Mouse (Mus musculus): ENCODE results near the gene Rspo1.
"Not testable (repeated sequence)": the region's sequence is repeated elsewhere in the genome, so short reads cannot be mapped to it uniquely, and the experiment has no call there.

The Rspo1 gene

DNA sequence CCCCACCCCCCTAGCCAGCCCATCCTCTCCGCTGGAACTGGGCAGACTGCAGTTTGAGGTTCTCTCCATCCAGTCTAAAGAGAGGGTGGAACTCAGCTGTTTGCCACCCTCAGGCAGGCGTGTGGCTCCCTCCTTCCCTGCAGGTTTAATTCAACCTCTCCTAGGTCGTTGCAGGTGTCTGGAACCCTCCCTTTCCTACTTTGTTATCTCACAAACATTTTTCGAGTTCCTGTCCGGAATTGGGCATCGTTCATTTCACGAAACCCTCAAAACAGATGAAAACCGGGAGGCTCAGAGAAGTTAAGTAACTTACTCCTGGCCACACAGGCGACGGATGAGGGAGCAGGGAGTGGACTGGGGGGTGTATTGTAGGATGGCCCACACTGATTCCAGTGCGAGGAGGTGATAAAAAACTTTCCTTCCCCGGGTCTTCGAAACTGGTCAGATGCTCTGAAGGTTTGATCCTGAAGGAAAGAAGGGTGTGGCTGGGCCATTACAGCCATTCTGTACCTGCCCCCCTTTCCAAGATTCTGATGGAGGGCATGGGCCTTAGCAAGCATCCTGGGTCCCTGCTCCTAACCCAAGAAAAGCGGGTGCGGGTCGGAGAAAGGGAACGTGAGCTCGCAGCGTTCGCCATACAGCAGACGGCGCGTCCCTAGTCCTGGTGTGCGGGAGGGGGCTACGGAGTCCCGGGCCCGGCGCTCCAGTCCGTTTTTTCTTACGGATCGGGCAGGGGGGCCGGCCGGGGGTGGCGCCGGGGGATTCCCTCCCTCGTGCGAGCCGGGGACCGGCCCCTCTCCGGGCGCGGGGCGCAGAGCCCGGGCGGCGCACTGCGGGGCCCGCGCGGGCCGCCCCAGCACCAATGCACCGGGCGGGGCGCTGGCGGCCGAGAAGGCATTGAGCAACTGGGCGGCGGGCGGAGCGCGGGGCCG, at the start of gene Rspo1:
Rspo1 (plus strand) TSS at position 760 of the 932 bp plus-strand sequence.
- DNase-seq (ENCODE audit: low read depth, low spot score): no peak

- DNase-seq (ENCODE audit: low read depth, low spot score): peak; percentile 97
These were observed 49.4 kb upstream of the Rspo1 start, which contains the start of gene 9930104L06Rik for GRCm38 (mm10) chr4:124936613-124937471. 9930104L06Rik (plus strand) TSS chr4:124937048.

- not testable (repeated sequence) for DNase-seq (ENCODE audit: low read depth, low spot score)
These were observed 47.0 kb upstream of the Rspo1 start, which contains the start of gene Cdca8 for GRCm38 (mm10) chr4:124939211-124939610. Cdca8 (minus strand) TSS chr4:124939311.

GRCm38 (mm10) chr4:124943022-124943421, 43.2 kb upstream of the Rspo1 start:
- DNase-seq (ENCODE audit: low read depth, low spot score): peak; percentile 79

DNA sequence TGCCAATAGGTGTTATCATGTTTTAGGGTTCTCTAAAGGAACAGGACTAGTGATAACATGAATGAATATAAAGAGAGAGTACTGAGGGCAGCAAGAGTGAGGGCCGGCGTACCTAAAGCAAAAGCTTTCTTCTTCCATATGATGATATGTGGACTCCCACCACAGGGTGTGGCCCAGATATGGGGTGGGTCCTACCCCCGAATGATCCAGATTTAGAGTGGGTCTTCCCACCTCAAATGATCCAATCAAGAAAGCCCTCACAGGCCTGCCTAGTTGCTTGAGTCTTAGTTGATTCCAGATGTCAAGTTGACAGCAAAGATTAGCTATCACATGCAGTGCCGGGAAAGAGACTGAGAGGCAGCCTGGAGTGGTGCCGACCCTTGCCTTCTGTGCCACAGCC, 42.4 kb upstream of the Rspo1 start:
- no peak for DNase-seq (ENCODE audit: low read depth, low spot score)

DNA sequence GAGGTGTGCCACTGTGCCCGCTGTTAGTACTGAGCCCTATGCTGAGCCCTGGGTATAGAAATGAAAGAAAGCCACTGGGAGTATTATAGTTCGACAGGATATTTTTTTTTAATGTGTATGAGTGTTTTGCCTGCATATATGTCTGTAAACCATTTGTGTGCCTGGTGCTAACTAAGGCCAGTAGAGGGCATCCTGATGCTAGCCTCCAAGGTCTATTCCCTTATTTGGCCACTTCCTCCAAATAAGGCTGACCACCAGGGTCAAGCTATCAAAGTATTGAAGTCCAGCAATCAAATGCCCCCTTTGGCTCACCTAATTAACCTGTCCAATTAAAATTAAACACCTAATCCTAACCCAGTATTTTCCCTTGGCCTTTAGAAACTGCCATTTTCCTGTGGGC, 41.3 kb upstream of the Rspo1 start:
- no peak for DNase-seq (ENCODE audit: low read depth, low spot score)

- DNase-seq (ENCODE audit: low read depth, low spot score): no peak
These were observed 36.7 kb upstream of the Rspo1 start for GRCm38 (mm10) chr4:124949488-124949887.

GRCm38 (mm10) chr4:124950181-124951035, 35.8 kb upstream of the Rspo1 start:
- DNase-seq (ENCODE audit: low read depth, low spot score): peak; percentile 82

DNA sequence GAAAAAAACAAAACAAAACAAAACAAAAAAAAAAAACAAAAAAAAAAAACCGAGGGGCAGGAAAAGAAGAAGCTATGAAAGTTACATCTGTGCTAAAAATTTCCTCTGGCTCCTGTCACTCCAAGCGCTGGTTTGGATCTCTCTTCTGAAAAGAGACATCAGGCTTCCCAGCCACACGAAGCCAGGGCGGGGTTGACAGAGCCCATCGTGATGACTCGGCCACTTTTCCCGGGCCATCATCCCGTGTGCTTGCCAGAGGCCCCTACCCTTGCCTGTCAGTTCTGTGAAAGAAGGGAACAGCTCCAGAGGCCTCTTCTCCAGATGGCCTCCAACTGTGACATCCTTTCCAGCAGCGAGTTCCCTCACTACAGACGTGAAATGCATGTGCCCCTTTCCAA, 35.2 kb upstream of the Rspo1 start:
- no peak for DNase-seq (ENCODE audit: low read depth, low spot score)

- DNase-seq (ENCODE audit: low read depth, low spot score): no peak
These were observed 32.7 kb upstream of the Rspo1 start for GRCm38 (mm10) chr4:124953546-124953945.

- DNase-seq (ENCODE audit: low read depth, low spot score): no peak
These were observed 28.9 kb upstream of the Rspo1 start for GRCm38 (mm10) chr4:124957284-124957683.

DNA sequence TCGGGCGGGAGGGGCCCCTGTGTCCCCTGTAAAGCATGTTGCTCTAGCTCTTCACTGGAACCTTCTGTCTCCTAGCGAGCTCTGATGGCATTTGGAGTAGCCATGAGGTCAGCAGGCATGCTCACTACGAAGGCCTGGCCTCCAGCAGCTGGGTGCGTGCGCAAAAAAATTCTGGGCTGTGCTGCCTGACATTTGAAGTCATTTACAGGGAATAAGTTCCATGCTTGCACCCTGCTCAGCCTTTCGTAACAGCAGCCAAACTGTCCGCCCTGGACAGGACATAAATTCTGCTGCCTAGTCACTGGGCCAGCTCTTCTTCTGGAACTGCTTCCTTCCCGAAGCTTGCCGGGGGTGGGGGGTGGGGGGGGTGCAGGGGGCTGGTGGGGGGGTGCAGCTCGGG, 27.2 kb upstream of the Rspo1 start:
- DNase-seq (ENCODE audit: low read depth, low spot score): no peak

DNA sequence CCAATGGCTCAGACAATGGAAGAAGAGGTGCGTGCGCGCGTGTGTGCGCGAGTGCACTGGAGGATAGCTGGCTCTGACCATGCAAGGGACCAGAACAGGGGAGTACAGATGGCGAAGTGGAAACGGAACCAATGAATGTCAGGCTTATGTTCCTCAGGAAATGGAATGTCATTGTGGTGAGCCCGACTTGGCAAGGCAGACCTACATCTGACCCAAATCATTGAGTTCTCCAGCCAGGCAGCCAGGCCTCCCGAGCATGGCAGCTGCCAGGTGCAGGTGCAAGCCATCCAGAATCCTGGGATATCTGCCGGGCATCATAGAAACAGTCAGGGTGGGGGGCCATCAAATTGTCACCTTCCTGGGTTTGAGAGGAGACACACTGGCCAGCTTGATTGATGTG, 25.3 kb upstream of the Rspo1 start:
- DNase-seq (ENCODE audit: low read depth, low spot score): no peak

DNA sequence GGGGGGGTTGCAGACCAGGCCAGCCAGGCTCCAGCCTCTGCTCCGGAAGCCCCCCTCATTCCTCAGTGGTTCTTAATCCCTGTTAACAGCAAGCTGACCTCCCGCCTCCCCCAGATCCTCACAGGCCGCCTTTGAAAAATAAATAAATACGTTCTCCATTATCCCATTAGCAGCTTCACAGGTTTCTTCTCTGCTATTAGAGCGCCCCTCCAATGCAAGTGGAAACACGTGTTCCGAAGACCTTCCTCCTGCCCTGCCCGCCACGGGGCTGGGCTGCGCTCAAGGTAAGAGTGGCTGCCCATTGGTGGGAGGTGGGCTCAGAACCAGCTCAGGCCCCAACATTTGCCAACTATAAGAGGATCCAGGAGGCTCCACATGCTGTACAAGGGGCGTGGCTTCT, 23.7 kb upstream of the Rspo1 start:
- DNase-seq (ENCODE audit: low read depth, low spot score): no peak

- no peak for DNase-seq (ENCODE audit: low read depth, low spot score)
These were observed 21.2 kb upstream of the Rspo1 start for GRCm38 (mm10) chr4:124964912-124965599.

- no peak for DNase-seq (ENCODE audit: low read depth, low spot score)
These were observed 17.5 kb upstream of the Rspo1 start for GRCm38 (mm10) chr4:124968711-124969110.

DNA sequence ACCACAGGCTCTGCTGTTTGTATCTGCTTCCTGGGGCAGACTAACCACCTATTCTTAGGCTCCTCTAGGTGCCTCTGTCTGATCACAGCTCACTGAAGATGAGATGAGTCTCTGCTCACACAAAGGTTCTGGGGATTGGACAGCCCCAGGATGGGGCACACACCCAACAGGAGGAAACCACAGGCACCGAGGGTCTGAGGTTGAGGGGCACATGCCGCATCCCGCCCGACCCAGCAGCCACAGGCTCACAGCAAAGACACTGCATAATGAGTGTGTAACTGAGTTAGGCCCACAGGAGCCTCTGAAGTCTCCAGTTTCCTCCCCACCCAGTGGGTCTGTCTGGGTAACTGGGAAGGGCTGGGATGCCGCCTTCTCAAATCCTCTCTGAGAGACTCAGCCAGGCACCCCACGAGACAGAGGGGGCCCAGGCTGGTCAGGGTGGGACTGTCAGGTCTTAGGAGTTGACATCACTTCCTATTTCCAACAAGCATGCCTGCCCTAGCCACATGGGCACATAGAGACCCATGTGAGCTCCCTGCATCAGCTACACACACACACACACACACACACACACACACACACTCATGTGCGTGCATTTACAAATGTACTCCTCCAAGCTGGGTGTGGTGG, 16.9 kb upstream of the Rspo1 start:
- DNase-seq (ENCODE audit: low read depth, low spot score): no peak

DNA sequence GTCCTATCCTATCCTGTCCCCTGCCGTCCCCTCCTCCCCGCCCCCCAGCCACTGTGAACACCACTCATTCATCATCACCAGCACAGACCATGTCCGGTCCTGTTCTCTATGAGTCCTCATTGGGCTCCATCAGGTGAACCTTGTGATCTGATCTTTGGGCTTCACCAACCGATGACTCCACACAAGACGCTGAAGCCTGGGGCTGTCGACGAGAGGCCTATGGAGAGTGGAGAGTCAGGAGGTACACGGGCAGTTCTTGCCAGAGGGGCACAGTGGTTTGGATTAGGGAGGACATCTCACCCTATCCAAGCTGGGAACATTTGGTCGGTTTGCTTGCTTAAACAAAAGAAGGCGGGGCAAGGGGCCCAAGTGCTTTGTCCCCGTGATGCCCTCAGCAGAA, 16.0 kb upstream of the Rspo1 start:
- DNase-seq (ENCODE audit: low read depth, low spot score): no peak

DNA sequence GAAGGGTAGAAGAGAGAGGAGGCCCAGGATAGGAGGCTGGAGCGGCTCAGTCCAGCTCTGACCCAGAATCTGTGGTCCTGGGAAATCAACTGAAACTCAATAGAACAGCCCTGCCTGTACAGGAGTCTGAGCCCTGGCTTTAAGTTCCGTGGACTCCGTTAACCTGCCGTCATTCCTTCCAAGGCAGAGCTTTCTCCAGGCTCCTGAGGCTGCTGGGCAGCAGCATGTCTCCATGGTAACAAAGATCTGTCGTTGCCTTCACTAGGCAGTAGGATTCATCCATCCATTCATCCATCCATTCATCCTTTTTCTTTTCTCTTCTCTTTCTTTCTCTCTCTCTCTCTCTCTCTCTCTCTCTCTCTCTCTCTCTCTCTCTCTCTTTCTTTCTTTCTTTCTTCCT, 15.6 kb upstream of the Rspo1 start:
- DNase-seq (ENCODE audit: low read depth, low spot score): no peak

DNA sequence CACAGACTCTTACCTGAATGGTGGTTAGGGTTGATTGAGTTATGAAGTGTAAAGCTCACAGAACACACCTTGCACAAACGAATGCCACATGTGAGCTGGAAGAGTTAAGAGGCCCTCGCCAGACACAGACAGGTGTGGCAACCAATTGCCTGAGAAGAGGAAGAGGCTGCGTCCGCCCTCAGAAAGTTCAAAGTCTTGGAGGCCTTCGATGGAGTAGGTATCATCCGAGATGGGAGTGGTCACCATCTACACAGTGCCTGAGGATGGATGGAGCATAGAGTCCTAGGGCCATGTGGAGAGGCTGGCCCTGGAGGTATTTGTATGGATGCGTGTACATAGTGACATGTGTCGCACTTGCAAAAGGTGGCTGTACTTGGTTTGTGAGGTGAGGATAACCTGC, 15.1 kb upstream of the Rspo1 start:
- DNase-seq (ENCODE audit: low read depth, low spot score): no peak
